Mouse (Mus musculus): Measurements from ENCODE around the gene Ccnq. TPM values are rescaled to one million over a fixed set of nuclear protein-coding genes. Genes with fewer than 3 reads are reported as not detected.
"Not testable (repeated sequence)": the region's sequence is repeated elsewhere in the genome, so short reads cannot be mapped to it uniquely, and the experiment has no call there.

The Ccnq gene
- total RNA-seq, 2 experiments from 2014 or later: 21.0 to 23.5 TPM

DNA sequence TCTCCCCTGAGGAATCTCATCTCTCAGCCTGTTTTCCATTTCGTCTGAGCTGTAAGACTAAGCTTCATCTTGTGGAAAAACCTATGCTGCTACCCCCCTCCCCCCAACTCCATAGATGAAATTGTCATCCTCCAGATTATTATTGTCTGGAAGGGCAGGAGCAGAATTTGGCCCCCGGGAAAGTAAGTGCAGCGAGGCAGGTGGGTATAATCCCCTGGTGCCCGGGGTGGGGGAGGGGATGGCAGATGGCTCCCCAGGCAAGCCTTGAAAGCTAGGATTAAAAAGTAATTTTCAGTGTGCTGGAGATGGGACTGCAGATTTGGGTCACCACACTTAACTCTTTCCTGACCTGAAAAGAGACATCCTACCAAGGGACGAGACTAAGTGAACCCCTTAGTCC lies 10.7 kb upstream of the Ccnq start:
- no peak for DNase-seq

DNA sequence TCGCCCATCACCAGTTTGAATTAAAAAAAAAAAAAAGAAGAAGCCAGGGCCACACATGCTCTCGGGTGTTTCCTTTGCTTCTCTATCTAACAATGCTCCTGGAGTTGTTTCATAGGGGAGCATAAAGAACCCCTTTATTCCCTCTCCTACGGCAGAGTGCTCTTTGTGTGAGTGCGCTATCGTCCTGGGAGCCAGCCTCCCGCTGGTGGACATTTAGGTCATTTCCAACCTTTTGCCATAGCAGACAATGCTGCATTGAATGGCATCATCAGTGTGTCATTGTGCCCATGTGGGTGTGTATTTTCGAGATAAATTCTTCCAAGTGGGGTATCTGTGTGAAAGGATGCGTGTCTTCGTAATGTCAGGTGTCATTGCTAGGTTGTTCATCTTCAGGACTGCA lies 9.6 kb upstream of the Ccnq start:
- DNase-seq: no peak

- no peak for DNase-seq
Observed at GRCm38 (mm10) chr11:78755299-78755698, 3.8 kb upstream of the Ccnq start.

- not testable (repeated sequence) for DNase-seq
Observed at GRCm38 (mm10) chr11:78754177-78754576, 2.6 kb upstream of the Ccnq start.

GRCm38 (mm10) chr11:78753183-78753582 lies 1.7 kb upstream of the Ccnq start:
- no peak for DNase-seq

- no peak for DNase-seq
Observed at GRCm38 (mm10) chr11:78751843-78752203, 294 bp upstream of the Ccnq start.

DNA sequence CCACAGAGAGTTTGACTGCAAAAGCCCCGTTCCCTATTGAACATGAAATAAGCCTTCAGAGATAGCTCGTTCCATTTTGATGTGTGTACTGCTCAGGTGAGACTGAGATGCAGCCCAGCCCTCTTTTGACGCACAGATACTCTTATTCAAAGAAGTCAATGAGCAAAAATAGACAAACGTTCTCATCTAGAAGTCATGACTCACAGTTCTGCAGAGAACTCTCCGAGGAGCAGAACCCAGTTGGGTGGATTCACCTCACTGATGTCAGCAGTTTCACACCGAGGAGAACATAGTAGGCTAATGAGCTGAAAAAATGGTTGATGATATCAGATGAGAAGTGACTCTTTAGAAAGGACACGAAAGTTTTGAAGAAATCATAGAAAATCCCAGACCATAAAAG lies 5.3 kb downstream of the Ccnq start:
- no peak for DNase-seq

DNA sequence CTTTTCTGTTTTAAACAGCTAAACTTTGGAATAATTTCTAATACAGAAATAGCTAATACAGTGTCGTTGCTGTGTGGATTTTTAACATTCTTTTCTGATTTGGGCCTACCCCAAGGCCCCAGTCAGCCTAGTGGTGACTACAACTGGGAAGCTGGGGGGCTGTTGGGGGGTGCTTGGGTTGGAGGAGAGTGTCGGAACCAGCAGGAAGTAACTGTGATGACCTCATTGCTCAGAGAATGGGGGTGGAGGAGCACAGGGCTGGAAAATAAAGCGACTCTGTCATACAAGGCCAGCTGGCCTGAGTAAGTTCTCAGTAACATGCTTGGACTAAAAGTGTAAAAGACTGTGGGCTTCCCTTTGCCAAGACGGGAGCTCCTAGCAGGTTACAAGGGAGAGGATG lies 6.1 kb downstream of the Ccnq start:
- peak; percentile 9 to 14 for DNase-seq

DNA sequence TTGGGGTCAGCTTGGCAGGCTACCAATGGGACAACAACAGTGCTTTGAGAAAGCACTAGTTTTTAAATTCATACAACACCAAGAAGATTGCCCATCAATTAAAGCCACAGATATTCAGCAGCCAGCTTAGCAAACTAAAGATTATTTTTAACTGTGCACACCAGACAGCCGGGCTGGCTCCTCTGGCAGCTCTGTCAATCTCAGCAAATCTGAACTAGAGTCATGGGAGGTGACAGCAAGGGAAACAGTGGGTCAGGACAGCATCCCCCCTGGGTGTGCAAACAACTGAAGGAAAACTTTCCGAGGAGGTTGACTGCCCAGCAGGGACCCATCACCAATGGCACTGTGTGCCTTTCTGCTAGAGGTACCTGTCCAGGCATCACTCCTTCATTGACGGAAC lies 9.1 kb downstream of the Ccnq start:
- DNase-seq: no peak

- DNase-seq: no peak
Observed at GRCm38 (mm10) chr11:78741958-78742357, 9.6 kb downstream of the Ccnq start.

GRCm38 (mm10) chr11:78739361-78739760 lies 12.2 kb downstream of the Ccnq start:
- no peak for DNase-seq

- no peak for DNase-seq
Observed at GRCm38 (mm10) chr11:78736877-78737408, 14.6 kb downstream of the Ccnq start.

GRCm38 (mm10) chr11:78735168-78735567 lies 16.4 kb downstream of the Ccnq start:
- DNase-seq: no peak

DNA sequence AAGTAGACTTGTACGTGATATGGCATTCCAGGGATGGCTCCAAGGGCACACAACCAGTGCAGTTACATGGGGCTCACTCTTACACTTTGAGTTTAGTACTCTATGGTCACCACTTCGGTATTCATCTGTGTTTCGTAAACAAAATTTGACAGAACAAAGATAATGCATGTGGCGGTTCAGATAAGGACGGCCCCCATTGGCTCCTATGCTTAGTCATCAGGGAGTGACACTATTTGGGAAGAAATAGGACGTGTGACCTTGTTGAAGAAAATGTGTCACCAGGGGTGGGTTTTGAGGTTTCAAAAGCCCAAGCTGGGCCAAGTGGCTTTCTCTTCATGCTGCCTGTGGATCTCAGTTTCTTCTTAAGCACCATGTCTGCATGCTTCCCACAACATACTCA lies 18.9 kb downstream of the Ccnq start:
- DNase-seq: no peak

DNA sequence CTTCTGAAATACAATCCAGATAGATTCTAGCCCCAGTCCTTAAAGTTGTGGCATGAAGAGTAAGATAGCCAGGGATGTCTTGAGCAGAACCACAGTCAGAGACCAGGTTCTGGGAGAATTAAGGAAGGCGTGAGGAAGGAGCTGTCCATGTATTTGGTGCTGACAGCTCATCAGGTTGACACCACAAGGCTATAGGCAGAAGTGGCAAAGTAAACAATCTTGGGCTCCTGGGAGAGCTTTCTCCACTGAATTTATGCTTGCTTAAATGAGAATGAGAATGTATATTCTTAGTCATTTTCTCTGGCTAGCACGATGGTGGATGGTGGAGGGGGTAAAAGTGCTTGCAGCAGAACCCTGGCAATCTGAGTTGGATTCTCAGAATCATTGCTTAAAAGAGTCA lies 20.6 kb downstream of the Ccnq start:
- DNase-seq: peak in 1 of 2 experiments; percentile 12

DNA sequence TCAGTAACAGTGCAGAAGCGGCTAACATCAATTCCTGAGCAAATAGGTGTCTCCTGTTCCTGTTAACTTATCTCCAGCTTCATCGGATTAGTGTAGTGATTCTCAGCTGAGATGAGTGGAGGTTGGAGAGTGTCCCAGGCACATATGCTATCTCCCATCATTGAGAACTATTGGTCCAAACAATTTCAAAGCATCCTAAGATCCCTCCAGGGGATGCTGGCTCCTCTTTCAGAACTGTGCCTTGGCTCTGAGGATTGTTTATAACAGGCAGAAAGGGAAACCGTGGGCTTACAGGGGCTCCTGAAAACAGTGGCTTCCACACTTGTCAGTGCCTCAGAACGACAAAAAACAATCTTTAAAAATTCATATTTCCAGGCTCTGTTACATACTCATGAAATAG lies 23.5 kb downstream of the Ccnq start:
- no peak for DNase-seq

DNA sequence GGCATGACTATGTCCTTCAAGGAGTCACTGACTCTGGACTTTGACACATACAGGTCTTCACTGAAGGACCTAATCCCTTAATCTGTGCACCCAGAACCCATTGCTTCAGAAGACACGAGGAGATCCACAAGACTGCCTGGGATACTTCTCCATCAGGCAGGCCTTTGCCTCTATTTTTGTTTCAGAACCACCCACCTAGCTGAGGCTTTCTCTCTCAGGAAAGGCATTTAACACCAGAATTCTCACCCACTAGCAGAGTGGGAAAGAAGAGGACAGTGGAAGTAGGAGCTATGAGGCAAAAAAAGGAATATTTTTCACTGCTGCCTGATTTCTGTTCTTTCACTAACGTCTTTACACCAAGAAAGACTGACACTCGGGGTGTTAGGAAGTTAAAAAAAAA lies 25.2 kb downstream of the Ccnq start:
- DNase-seq: no peak

DNA sequence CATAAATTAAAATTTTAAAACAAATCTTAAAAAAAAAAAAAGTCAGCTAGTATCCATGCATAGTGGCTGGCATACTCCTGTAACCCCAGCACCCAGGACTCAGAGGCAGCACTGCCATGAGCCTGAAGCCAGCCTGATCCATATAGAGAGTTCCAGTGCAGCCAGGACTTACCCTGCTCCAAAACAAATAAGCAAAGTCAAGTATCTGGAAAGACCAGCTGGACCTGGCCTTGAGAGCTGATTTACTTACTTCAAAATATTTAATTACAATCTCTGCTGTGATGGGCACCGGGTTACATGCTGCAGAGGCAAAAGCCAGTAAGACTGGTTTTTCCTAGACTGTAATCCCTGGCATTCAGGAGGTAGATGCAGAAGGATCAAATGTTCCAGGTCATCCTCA lies 26.7 kb downstream of the Ccnq start:
- DNase-seq: no peak

GRCm38 (mm10) chr11:78721419-78721818 lies 30.1 kb downstream of the Ccnq start:
- DNase-seq: no peak

GRCm38 (mm10) chr11:78717655-78718054 lies 33.9 kb downstream of the Ccnq start:
- no peak for DNase-seq

GRCm38 (mm10) chr11:78708642-78709041 lies 42.9 kb downstream of the Ccnq start:
- DNase-seq: no peak

DNA sequence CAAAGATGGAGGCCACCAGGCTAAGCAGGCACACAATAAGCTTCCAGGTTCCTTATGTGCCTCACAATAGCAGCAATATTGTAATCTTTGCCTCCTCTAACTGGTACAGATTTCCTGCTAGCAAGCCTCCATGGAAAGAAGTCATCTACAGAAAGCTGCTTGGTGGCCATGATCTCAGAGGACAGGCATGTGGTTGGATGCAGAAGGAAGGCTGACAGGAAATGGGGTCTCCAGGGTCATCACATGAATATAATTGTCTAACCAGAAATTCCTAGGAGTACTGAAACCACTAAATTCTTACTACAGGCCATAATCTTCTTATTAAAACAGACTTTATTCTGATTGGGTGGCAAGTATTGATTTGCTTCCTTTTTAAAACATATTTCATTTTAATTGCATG lies 45.5 kb downstream of the Ccnq start:
- DNase-seq: no peak

- DNase-seq: no peak
Observed at GRCm38 (mm10) chr11:78703085-78703484, 48.4 kb downstream of the Ccnq start.

- peak in 1 of 2 experiments; percentile 7 for DNase-seq
Observed at GRCm38 (mm10) chr11:78702319-78702718, 49.2 kb downstream of the Ccnq start.
